Mouse (Mus musculus): ENCODE results near the gene Hacd3. TPM values are rescaled to one million over a fixed set of nuclear protein-coding genes. Genes with fewer than 3 reads are reported as not detected.
A peak's percentile ranks its signal among the peaks of the same experiment; 100 is the strongest.
"Not testable (repeated sequence)": the region's sequence is repeated elsewhere in the genome, so short reads cannot be mapped to it uniquely, and the experiment has no call there.

Hacd3 gene
- total RNA-seq (2021), result 100 to 1,000 TPM; 162 to 176 TPM

DNA sequence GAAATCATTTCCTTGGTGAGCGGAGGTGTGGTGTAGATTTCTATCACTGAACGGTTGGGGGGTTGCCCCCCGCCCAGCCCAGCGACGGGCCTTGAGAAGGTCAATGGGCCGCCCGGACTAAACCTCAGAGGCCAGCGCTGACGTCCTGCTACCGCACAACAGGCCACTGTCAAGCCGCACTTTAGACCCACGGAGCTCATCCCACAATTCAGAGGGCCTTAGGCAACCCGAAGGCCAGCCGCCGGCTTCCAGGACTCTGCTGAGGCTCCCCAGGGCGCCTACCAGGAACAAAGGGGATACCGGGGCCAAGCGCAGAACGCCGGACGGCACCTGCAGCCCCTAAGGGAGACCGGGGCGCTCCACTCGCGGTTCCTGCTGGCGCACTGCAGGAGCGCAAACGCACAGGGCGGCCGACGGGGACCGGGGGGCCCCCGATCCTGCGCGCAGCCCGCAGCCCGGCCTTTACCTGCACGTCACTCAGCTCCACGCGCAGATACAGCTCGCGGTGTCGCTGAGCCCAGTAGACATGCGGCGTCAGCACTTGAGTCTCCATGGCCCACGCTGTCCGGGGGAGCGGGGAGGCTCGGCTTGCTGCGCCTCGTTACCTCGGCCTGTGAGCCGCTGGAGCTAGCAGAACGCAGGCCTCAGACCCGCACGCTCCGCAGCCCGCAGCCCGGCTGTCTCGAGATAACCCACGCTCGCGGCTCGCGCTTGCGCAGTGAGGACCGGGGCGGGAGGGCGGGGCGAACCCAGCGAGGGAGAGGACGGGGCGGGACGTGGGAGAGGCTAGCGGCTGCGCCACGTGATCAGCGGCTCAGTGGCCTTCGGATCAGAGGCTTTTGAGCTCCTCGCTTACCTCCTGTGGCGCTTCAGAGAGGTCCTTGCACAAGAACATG, at the start of gene Hacd3:
Gene Hacd3 (minus strand): TSS at position 703 of the 896 bp plus-strand sequence.
- DNase-seq (ENCODE audit: extremely low spot score in 1 of 2, low spot score in 1 of 2), result peak; percentile 88 to 94

- no peak for DNase-seq (ENCODE audit: extremely low spot score in 1 of 2, low spot score in 1 of 2)
These were observed 49.1 kb upstream of the Hacd3 start for GRCm38 (mm10) chr9:65070587-65070986.

GRCm38 (mm10) chr9:65064251-65064650, 42.8 kb upstream of the Hacd3 start:
- DNase-seq (ENCODE audit: extremely low spot score in 1 of 2, low spot score in 1 of 2), result no peak

- DNase-seq (ENCODE audit: extremely low spot score in 1 of 2, low spot score in 1 of 2), result no peak
These were observed 29.5 kb upstream of the Hacd3 start for GRCm38 (mm10) chr9:65050981-65051380.

DNA sequence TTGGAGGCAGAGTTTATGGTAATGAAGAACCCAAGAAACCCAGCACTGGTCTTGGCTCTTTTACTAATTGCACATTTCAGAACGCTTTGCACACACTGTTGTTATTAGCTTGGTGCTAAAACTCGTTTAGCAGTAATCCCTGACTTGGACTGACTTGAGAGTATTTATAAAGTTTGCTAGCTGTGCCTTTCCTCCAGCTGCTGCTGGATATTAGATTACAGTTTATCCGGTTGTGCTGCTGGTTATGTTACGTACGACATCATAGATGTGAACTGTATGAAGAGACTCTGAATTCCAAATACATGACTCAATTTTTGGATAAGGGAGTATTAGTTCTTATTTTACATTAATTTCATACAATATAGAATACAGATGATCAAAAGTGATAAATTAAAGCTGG, 27.9 kb upstream of the Hacd3 start:
- DNase-seq (ENCODE audit: extremely low spot score in 1 of 2, low spot score in 1 of 2), result no peak

DNA sequence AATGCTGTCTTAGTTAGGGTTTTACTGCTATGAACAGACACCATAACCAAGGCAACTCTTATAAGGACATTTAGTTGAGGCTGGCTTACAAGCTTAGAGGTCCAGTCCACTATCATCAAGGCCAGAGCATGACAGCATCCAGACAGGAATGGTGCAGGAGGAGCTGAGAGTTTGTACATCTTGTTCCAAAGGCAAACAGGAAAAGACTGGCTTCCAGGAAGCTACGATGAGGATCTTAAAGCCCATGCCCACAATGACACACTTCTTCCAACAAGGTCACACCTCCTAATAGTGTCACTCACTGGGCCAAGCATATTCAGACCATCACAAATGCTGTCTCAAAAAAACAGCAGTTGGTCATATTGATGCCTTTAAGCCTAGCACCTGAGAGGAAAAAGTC, 25.5 kb upstream of the Hacd3 start:
- no peak for DNase-seq (ENCODE audit: extremely low spot score in 1 of 2, low spot score in 1 of 2)

GRCm38 (mm10) chr9:65041430-65041829, 19.9 kb upstream of the Hacd3 start:
- DNase-seq (ENCODE audit: extremely low spot score in 1 of 2, low spot score in 1 of 2), result no peak

- no peak for DNase-seq (ENCODE audit: extremely low spot score in 1 of 2, low spot score in 1 of 2)
These were observed 15.4 kb upstream of the Hacd3 start for GRCm38 (mm10) chr9:65036861-65037260.

DNA sequence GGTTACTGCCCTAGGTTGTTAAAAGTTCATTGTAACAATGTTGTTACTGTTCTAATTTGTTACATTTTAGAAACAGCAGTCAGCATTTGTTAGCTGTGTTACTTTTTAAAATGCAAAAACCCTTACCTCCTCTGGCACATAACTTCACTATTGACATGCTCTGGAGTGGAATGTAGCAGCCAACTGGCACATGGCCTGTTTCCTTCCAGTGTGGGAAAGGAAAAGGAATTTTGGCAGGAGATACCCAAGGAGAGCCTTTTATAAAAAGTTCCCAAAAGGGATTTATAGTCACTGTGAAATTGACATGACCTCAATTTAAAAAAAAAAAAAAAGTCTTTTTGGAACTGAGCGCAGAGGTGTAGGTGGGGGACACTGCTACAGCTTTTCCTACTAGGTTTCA, 15.0 kb upstream of the Hacd3 start:
- DNase-seq (ENCODE audit: extremely low spot score in 1 of 2, low spot score in 1 of 2), result no peak

DNA sequence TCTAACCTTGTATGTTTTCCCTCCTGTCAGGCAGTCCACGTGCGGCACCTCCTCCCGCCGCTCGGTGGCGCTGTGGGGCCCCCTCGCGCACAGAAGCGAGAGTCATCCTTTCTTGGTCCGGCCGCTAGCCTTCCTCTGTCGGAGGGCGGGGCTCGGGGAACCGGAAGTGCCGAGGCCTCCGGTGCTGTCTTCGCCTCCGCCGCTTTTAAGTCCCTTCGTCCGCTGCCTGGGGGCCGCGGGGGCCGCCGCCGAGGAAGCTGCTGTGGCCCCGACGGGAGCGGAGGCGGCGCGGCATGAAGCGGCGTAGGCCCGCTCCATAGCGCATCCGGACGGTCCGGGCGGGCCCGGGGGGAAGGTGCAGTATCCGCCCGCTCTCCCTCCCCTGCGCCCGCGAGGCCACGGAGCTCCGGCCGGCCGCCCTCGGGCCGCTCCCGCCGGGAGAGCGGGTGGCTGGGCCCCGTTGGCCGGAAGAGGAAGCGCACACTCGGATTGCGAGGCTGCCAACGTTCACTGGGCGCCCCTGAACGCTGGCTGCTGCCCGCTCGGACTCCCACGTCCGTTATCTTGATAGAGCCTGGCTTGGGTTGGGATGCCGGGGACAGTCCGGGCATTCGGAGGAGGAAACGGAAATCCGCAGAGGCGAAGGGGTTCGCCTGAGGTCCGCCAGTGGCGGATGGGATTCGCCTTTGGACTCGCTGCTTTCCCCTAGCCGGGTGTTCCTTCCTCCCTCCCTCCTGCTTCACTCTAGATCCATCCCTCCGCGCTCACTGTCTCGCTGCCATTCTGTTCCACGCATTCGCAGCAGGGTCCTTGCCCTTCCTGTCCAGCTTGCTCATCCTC, 11.0 kb upstream of the Hacd3 start, which contains the start of gene Dpp8:
Gene Dpp8 (plus strand): TSS at position 146 of the 840 bp plus-strand sequence.
- peak; percentile 88 to 90 for DNase-seq (ENCODE audit: extremely low spot score in 1 of 2, low spot score in 1 of 2)

- DNase-seq (ENCODE audit: extremely low spot score in 1 of 2, low spot score in 1 of 2), result no peak
These were observed 10.4 kb upstream of the Hacd3 start for GRCm38 (mm10) chr9:65031894-65032268.

DNA sequence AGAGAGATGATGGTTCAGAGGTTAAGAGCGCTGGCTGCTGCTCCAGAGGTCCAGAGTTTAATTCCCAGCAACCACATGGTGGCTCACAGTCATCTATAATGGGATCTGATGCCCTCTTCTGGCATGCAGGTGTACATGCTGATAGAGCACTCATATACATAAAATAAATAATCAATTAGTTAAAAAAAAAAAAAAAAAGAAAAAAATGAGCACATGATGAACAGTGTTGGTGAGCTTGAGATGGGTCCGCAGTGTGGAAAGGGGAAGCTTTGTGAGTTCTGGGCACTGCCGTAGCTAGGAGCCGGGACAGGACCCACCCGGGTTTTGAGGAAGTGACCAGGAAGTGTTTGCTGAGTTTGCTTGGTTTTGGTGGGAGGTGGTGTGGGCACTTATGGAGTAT, 9.9 kb upstream of the Hacd3 start:
- not testable (repeated sequence) for DNase-seq (ENCODE audit: extremely low spot score in 1 of 2, low spot score in 1 of 2)

- no peak for DNase-seq (ENCODE audit: extremely low spot score in 1 of 2, low spot score in 1 of 2)
These were observed 6.8 kb upstream of the Hacd3 start for GRCm38 (mm10) chr9:65028313-65028712.

GRCm38 (mm10) chr9:65027241-65027640, 5.7 kb upstream of the Hacd3 start:
- DNase-seq (ENCODE audit: extremely low spot score in 1 of 2, low spot score in 1 of 2), result no peak

- no peak for DNase-seq (ENCODE audit: extremely low spot score in 1 of 2, low spot score in 1 of 2)
These were observed 2.0 kb upstream of the Hacd3 start for GRCm38 (mm10) chr9:65023447-65023846.

DNA sequence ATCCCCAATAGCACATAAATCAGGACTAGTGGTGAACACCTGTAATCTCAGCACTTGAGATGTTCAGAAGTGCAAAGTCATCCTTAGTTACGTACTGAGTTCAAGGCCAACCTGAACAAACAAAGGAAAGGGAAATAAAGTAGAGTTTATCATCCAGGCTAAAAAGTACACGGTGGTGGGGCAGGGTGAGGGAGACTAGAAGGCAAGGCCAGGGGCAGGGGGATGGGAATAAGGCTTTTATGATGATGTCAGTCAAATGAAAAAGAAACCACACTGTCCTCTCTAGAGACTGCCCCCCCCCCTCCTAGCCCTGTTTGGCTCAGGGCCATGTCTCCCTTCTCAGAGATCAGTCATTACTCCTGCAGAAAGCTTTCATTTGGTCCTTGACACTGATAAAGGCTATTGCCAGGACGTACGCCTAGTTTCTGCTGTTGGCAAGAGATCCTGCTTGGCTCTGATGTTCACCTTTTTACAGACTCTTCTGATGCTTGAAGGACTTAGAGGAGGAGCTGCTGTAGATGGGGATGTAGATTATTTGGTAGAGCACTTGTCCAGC, 1.2 kb upstream of the Hacd3 start:
- DNase-seq (ENCODE audit: extremely low spot score in 1 of 2, low spot score in 1 of 2), result no peak

DNA sequence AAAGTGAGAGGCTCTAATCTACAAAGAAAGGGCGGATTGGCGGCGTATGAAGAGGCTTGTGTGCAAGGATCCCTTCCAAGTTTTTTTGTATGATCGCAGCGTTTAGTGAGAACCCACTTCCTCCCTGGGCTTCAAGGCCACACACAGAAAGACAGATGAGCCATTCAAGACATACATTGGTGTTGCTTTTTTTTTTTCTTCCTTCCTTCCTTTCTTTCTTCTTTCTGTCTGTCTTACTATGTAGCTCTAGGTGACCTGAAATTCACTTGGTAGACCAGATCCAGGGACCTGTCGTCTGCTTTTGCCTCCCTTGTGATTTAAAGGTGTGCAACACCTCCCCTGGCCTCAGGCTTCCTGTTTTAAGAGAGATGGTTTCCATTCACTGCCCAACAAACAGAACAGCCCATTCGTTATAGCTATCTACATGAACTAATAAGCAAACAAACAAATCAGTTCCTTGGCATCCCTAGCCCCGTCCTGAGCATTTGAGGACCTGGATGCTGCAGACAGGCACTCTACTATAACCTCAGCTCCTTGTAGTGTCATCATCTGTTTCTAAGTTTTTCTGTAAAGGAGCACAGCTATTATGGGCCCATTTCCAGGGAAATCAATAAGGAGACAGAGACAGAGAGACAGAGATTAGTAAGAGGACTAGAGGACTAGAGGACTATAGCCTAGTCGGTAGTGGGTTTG, 540 bp upstream of the Hacd3 start:
- DNase-seq (ENCODE audit: extremely low spot score in 1 of 2, low spot score in 1 of 2), result no peak

GRCm38 (mm10) chr9:65020128-65020527, 1.4 kb downstream of the Hacd3 start:
- DNase-seq (ENCODE audit: extremely low spot score in 1 of 2, low spot score in 1 of 2), result no peak

DNA sequence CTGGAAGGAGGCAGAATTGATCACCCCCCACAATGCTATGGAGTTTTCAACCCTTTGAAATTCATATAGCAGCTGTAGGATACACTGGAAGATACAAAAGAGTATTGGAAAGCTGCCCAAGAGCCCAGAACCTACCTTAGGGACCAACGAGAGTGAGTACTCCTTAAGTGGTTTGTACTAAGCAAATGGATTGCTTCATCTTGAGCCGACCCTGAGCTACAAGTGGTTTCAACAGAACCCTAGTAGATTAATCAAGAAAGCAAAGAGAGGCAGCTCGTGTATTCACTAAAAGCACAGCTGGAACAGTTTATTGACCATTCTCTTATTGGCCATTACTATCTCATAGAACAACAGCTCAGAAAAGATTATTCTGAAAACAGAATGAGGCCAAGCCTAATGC, 2.3 kb downstream of the Hacd3 start:
- DNase-seq (ENCODE audit: extremely low spot score in 1 of 2, low spot score in 1 of 2), result no peak

DNA sequence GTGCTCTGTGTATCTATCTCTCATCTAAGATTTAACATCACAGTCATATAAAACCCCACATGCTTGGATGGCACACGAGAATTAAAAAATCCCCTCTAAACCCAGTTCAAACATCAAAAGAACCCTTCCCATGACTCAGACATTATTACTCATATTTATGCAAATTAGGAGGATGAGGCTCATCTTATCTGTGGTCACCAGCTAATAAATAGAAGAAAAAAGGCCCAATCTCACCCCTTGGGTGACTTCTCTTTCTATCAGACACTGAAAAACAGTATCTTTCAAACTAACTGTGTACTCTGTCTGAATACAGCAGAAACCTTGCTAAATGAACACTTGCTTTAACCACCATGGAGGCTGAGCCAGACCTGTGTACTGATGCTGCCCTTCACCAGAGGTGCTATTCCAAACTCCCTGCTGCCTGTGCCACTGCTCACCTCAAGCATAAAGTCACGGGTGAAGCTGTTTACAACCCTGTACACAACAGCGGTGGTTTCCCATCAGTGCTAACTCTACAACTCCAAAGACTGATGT, 2.8 kb downstream of the Hacd3 start:
- no peak for DNase-seq (ENCODE audit: extremely low spot score in 1 of 2, low spot score in 1 of 2)

All from layer of hippocampus, postnatal 25 days (tissue).